Mouse (Mus musculus): ENCODE data around the gene Upp1.
A peak's percentile ranks its signal among the peaks of the same experiment; 100 is the strongest.
"Not testable (repeated sequence)": the region's sequence is repeated elsewhere in the genome, so short reads cannot be mapped to it uniquely, and the experiment has no call there.

Upp1 gene

GRCm38 (mm10) chr11:9118050-9118420 is at the start of gene Upp1:
TSS of gene Upp1 (plus strand) at chr11:9118103.
- DNase-seq (ENCODE audit: low read depth, low spot score) = no peak

GRCm38 (mm10) chr11:9076444-9076843 is 41.5 kb upstream of the Upp1 start:
- DNase-seq (ENCODE audit: low read depth, low spot score) = no peak

- DNase-seq (ENCODE audit: low read depth, low spot score) = no peak
Measured at GRCm38 (mm10) chr11:9113189-9113588, 4.7 kb upstream of the Upp1 start.

- no peak for DNase-seq (ENCODE audit: low read depth, low spot score)
Measured at GRCm38 (mm10) chr11:9115367-9116120, 2.4 kb upstream of the Upp1 start.

- no peak for DNase-seq (ENCODE audit: low read depth, low spot score)
Measured at GRCm38 (mm10) chr11:9116121-9116520, 1.8 kb upstream of the Upp1 start.

GRCm38 (mm10) chr11:9116916-9117315 is 987 bp upstream of the Upp1 start:
- no peak for DNase-seq (ENCODE audit: low read depth, low spot score)

GRCm38 (mm10) chr11:9117358-9118049 is 399 bp upstream of the Upp1 start:
- DNase-seq (ENCODE audit: low read depth, low spot score) = no peak

- no peak for DNase-seq (ENCODE audit: low read depth, low spot score)
Measured at GRCm38 (mm10) chr11:9118421-9119121, 668 bp downstream of the Upp1 start.

- DNase-seq (ENCODE audit: low read depth, low spot score) = no peak
Measured at GRCm38 (mm10) chr11:9119231-9120020, 1.5 kb downstream of the Upp1 start.

- DNase-seq (ENCODE audit: low read depth, low spot score) = no peak
Measured at GRCm38 (mm10) chr11:9122315-9122714, 4.4 kb downstream of the Upp1 start.

- no peak for DNase-seq (ENCODE audit: low read depth, low spot score)
Measured at GRCm38 (mm10) chr11:9126373-9127107, 8.6 kb downstream of the Upp1 start.

GRCm38 (mm10) chr11:9128110-9128509 is 10.2 kb downstream of the Upp1 start:
- DNase-seq (ENCODE audit: low read depth, low spot score) = no peak

GRCm38 (mm10) chr11:9129528-9129927 is 11.6 kb downstream of the Upp1 start:
- no peak for DNase-seq (ENCODE audit: low read depth, low spot score)

GRCm38 (mm10) chr11:9131688-9132087 is 13.8 kb downstream of the Upp1 start:
- no peak for DNase-seq (ENCODE audit: low read depth, low spot score)

- no peak for DNase-seq (ENCODE audit: low read depth, low spot score)
Measured at GRCm38 (mm10) chr11:9135589-9136246, 17.8 kb downstream of the Upp1 start.

GRCm38 (mm10) chr11:9136471-9136870 is 18.6 kb downstream of the Upp1 start:
- DNase-seq (ENCODE audit: low read depth, low spot score) = peak; percentile 67

GRCm38 (mm10) chr11:9145113-9145512 is 27.2 kb downstream of the Upp1 start:
- DNase-seq (ENCODE audit: low read depth, low spot score) = no peak

GRCm38 (mm10) chr11:9146115-9146514 is 28.2 kb downstream of the Upp1 start:
- DNase-seq (ENCODE audit: low read depth, low spot score) = no peak

- DNase-seq (ENCODE audit: low read depth, low spot score) = no peak
Measured at GRCm38 (mm10) chr11:9146683-9147082, 28.8 kb downstream of the Upp1 start.

- no peak for DNase-seq (ENCODE audit: low read depth, low spot score)
Measured at GRCm38 (mm10) chr11:9148206-9148605, 30.3 kb downstream of the Upp1 start.

GRCm38 (mm10) chr11:9150403-9150802 is 32.5 kb downstream of the Upp1 start:
- DNase-seq (ENCODE audit: low read depth, low spot score) = not testable (repeated sequence)
